Mouse (Mus musculus): Measurements from ENCODE around the gene Gcdh.

DNA sequence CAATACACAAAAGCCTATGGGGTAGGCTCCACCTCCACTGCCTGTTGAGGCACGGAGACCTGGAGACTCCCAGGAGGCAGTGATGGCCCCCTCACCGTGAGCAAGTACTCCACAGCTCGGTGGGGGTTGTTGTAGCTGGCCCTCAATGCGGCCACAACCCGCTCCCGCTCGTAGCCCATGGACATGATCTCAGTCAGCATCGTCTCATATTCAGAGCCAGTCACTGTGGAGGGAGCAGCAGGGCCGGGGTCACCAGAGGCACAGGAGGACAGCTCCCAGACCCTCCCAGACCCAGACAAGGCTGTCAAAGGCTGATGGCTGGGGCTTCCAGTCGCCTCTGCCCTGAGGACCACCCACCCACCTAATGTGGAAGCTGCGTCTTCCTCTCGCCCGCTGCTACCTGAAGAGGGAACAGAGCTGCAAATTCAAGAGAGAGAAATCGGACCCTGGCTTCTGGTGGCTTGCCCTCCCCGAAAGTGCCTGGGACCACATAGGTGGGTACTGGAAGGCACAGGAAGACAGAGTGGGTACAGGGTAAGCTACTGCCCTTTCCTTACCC, 55.7 kb downstream of the Gcdh start:
- TF ChIP-seq CTCF (IDR thresholded peaks at IDR 0.05; ENCODE audit: insufficient read depth, low read length) (no peak), POLR2A (IDR thresholded peaks at IDR 0.05; ENCODE audit: borderline replicate concordance, extremely low read depth, low read depth, low read length) (no peak)
